Mouse (Mus musculus): Measurements from ENCODE around the gene Gm12166.
A peak's percentile ranks its signal among the peaks of the same experiment; 100 is the strongest.

Gm12166 gene

DNA sequence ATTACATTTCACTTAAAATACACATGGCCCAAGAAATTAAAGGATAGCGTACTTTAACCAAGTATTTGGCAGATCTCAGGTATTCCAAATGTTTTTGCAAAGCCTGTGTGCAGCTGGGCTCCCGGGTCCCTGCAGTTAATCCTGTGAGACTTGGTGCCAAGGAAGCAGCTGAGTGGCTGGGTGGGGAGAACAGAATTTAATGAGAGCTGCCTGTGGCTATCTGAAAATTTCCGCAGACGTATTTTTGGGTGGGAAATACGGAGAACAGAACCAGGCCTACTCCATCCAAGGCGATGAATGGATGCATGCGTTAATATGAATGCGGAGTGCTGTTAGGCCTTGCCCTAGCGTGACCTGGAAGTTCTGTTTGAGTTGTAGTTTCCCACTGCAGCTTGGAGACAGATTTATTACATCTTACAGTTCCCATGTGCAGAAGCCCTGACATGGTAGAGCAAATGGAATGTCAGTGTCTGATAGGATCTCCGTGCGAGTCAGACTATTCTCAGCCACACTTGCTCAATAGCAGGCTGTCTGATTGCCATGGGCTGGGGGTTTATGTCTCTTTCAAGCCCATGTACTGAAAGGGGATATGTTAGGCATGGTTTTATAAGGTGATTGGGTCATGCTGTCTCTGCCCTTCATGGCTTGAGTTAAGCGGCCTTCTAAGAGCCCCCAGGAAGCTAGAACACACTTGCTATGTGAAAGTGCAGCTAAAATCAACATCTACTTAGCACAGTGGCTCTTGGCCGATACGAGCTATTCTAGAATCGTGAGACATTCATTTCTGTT is 21.1 kb upstream of the Gm12166 start:
- no peak for DNase-seq (ENCODE audit: low spot score in 2 of 2)

DNA sequence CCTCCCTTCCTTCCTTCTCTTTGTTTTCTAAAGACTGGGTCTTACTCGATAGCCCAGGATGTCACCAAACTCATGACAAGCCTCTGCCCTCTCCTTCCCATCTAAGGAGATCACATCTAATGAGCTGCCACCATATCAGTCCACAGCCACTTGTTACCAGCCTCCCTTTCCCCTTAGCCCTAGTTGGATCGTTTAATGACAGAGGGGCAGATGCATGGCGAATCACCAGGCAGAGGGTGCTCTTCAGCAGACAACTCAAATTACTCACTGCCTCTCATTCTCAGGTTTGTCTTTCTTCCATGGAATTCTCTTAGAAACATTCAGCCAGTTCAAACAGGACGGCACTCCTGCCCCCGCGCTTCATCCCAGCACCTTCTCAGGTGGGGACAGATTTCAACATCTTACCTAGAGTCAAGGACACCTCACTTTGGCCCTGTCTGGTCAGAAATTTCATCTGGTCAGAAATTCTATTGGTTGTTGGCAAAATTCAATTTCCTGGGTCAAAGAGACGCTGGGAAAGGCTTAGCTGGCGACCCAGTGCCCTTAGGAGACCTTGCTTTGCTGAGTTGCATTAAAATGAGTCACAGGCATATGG is 20.4 kb upstream of the Gm12166 start:
- no peak for DNase-seq (ENCODE audit: low spot score in 2 of 2)

GRCm38 (mm10) chr11:46070789-46071188 is 18.7 kb upstream of the Gm12166 start:
- DNase-seq (ENCODE audit: low spot score in 2 of 2) = no peak

DNA sequence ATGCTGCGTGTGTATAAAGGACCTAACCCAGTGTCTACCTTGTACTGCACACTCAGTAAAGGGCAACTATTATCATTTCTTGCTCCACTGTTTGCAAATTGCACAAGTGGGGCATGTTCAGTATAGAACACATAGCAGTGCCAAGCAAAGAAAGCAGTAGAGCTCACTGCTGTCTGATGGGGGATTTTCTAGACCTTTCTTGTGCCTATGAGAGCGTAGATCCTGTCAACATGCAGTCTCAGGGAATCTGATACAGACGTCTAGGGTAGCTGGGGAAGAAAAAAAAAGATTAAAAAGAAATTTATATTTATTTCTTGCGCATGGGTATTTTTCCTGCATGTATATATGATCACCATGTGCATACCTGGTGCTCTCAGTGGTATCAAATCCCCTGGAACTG is 18.0 kb upstream of the Gm12166 start:
- DNase-seq (ENCODE audit: low spot score in 2 of 2) = no peak

- DNase-seq (ENCODE audit: low spot score in 2 of 2) = no peak
Observed at GRCm38 (mm10) chr11:46069408-46070003, 17.4 kb upstream of the Gm12166 start.

DNA sequence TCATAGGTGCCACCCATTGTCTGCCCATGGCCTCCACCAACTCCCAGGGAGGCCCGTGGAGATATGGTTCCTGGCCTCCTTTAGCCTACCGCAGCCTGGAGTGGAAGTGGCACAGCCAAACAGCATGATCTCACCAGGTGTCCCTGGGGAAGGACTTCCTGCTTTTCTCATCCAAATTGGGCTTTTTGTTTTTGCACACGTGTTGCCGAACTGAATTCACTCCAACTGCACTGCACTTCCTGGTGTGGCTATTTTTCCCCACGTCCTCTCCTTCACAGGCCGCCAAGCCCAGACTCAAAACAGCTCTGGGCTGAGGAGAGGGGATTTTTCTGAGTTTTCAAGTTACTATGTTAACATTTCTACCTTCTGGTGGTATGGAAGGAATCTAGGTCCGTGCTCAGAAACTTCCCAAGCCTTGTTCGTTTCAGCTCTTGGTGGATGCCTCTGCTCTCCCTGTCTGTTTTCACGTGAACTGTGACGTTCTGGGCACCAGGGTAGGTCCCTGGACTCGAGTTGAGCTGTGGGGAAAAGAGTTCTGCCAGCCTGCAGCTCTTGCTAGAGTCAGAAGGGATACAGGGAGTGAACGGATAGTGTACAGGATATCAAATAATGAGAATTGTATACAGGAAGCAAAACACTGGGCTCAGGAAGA is 16.8 kb upstream of the Gm12166 start:
- DNase-seq (ENCODE audit: low spot score in 2 of 2) = no peak

DNA sequence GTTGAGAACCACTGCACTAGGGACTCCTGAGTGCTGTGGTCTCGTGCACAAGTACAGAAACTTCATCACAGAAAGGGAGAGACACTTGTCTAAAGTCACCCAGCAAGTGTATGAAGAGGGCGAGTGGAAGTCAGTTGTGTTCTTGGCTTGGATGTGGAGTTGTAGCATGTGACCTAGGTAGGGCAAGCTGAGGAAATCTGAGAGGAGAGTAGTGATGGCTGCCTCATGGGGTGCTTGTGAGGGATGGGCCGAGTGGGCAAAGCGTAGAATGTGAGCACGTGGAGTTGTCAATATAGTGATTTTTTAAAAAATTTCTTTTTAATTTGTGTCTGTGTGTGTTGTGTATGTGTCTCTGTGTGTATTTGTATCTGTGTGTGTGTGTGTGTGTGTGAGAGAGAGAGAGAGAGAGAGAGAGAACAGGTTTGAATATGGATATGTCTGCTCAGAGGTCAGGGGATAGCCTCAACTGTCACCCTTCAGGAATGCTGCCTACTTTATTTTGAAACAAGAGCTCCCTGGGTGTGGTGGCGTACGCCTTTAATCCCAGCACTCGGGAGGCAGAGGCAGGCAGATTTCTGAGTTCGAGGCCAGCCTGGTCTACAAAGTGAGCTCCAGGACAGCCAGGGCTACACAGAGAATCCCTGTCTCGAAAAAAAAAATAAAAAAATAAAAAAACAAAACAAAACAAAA is 15.4 kb upstream of the Gm12166 start:
- DNase-seq (ENCODE audit: low spot score in 2 of 2) = no peak

GRCm38 (mm10) chr11:46065201-46066011 is 13.3 kb upstream of the Gm12166 start:
- DNase-seq (ENCODE audit: low spot score in 2 of 2) = no peak

DNA sequence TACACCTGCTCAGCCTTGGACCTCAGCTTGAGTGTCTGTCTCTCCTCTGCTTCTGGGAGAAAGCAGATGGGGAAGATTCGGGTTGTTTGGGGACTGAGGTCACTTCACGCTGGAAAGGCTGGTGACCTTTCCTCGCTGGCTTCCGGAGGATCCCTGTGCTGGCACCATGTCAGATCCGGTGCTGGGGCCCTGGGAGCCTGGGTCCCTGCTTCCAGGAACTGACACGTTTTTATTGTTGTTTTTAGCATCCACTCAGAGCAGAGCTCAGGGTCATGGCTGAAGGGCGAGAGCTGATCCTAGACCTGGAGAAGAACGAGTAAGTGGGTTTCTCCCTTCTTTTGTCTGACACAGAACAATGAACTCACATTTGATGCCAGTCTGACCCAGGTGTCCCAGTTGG is 12.6 kb upstream of the Gm12166 start:
- DNase-seq (ENCODE audit: low spot score in 2 of 2) = no peak

DNA sequence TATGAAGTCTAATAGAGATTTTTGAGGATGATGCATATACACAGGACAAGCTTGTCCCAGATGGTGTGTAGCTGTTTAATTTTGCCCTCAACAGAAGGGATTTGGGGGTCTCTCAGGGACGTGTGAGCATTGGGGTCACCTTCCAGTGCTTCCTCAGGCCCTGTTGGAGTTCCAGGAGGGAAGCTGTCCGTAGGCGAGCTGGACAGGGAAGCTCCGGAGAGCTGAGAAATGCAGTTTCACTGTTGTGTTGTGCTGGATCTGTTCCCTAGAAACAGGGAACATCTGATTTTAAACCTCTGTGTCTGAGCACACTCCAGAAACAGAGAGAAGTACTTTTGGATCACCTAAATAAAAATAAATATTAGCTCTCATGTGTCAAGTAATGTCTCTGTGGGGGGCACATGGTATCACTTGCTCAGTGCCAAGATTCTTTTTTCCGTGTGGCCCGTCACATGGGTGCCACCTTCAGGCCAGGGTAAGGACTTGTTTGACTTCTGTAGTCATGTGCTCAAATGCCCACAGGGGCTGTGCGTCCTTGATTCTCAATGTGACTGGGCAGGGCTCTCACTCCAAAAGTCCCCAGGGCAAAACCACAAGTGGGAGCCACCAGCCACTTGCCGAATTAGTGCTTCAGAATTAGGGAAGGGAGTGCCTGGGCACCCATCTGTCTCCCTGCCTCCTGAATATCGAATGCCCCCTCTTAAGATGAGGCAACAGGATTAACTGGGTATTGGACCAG is 11.0 kb upstream of the Gm12166 start:
- no peak for DNase-seq (ENCODE audit: low spot score in 2 of 2)

- DNase-seq (ENCODE audit: low spot score in 2 of 2) = no peak
Observed at GRCm38 (mm10) chr11:46062569-46062968, 10.4 kb upstream of the Gm12166 start.

DNA sequence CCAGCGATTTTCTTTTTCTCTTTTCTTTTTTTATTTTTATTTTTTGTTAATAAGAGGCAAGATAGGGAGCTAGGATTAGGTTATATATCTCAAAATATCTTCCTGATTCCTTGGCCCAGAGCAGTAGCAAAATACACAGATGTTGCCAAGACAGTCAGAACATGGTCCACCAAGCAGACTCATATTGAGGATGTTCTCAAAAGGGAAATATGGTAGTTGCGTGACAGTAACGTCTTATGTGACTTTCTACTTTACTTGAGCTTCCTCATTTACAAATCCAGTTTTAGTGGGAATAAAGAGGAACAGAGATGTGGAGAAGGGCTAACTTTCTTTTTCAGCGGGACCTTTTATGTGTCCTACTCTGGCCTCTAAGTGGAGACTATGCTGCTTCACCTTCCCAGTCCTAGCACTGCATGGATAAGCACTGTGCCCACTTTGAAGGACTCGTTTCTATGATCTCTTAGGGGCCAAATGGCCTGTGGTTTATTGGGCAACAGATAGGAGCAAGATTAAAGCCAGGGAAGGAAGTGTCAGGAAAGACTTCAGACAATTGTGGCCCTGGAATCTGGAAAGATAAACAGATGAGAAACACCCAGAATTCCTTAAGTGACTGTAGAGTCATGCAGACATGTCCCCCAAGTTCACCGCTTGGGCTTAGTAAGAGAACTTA is 9.8 kb upstream of the Gm12166 start:
- DNase-seq (ENCODE audit: low spot score in 2 of 2) = no peak

DNA sequence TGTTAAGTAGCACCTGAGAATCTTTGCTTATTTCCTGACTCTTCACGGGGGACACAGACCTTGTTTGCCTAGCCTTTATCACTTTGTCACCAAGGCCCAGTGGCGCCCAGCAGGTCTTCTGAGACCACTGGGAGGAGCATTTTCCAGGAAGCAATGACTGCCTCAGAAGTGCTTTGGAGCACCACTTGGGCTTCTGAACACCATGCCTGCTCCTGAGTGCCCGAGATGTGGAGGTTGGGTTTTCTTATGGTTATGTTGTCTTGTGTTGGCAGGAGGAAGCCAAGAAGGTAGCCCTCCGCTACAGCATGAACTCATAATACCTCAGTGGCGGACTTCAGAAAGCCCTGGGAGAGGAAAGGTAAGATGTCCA is 8.5 kb upstream of the Gm12166 start:
- no peak for DNase-seq (ENCODE audit: low spot score in 2 of 2)

GRCm38 (mm10) chr11:46059887-46060650 is 7.9 kb upstream of the Gm12166 start:
- DNase-seq (ENCODE audit: low spot score in 2 of 2) = no peak

GRCm38 (mm10) chr11:46058916-46059315 is 6.8 kb upstream of the Gm12166 start:
- DNase-seq (ENCODE audit: low spot score in 2 of 2) = no peak

GRCm38 (mm10) chr11:46058011-46058410 is 5.9 kb upstream of the Gm12166 start:
- no peak for DNase-seq (ENCODE audit: low spot score in 2 of 2)

GRCm38 (mm10) chr11:46056770-46057411 is 4.8 kb upstream of the Gm12166 start:
- no peak for DNase-seq (ENCODE audit: low spot score in 2 of 2)

DNA sequence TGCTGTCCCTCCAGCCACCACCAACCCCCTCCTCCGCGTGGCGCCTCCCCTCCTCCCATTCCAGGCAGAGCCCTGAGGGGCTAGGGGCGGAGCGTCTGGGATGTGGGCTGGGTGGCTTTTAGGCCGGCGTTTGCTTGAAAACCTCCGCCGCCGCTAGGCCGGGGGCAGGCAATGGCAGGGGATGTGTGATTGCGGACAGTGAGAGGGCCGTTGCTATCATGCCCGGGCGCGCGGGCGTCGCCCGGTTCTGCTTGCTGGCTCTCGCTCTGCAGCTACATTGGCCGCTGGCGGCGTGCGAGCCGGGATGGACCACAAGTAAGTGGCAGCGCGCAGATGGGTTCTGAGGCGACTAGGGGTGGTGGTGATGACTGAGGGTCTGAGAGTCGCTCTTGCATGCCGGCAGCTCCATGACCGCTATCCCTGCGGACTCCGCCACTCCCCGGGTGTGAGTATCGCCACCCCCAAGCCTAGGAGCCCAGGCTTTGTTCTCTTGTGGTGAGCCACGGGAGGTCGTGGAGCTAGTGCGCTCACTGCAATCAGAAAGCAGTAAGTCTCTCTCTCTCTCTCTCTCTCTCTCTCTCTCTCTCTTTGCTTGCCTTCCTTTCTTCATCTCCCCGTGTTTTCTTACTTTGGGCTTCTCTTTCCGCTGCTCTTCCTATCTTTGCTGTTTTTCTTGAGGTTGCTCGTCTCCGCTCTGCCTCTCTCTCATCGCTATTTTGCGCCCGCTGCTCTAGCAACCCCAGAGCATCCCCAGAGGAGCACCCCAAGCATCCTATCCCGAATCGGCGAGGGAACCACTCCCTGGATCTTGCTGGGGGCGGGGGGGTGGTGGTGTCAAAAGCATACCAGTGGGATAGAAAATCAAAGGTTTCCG is 4.0 kb upstream of the Gm12166 start, which contains the start of gene Adam19:
TSS of gene Adam19 (plus strand) at position 97 of the 874 bp plus-strand sequence.
- peak; percentile 65 to 72 for DNase-seq (ENCODE audit: low spot score in 2 of 2)

Measured in frontal cortex, postnatal 10 days (tissue).